Mouse (Mus musculus) thymus, postnatal 14 days (tissue): ENCODE measurements around the gene Pepd.

ENCODE experiments used
- DNase-seq: peaks from one replicate; pipeline ENCODE4 v3.0.0; 2021

The Pepd gene

DNA sequence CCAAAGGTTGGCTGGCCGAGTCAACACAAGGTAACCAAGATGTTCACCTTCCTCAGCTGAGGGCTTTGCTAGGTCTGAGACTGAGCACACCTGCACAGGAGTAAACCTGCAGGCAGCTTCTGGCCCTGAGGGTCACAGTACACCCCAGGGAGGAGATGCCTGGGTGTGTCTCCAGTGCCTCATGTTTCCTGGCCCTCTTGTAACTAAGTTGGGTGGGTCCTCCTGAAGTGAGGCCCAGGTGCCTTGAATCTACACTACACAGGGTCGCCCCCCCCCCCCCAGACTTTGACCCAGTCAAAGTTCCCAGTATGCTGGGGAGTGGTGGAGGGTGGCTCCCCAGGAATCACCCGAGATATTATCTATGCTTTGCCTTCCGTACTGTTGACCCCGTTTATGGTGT is 117.0 kb downstream of the Pepd start:
- no peak for DNase-seq

GRCm38 (mm10) chr7:35029648-35030047 is 117.5 kb downstream of the Pepd start:
- DNase-seq, result no peak

- no peak for DNase-seq
Measured at GRCm38 (mm10) chr7:35030567-35030966, 118.4 kb downstream of the Pepd start.

DNA sequence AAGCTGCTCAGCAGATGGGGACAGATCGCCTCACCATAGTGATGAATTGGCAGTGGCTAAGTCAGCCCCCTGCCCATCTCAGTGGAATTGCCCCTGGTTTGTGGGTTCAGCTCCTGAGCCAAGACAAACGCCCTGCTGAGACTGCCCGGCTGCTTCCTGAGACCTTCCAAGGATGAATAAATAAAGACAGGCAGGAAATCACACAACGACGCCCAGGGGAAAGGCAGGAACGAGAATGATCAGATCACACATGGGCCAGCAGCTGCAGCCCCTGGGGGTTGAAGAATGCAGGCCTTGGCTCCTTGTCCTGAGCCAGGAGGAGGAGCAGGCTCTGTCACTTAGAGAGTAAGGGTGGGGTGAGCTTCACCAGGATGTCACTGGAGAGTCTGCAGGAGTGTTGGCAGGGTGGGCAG is 123.0 kb downstream of the Pepd start:
- no peak for DNase-seq

DNA sequence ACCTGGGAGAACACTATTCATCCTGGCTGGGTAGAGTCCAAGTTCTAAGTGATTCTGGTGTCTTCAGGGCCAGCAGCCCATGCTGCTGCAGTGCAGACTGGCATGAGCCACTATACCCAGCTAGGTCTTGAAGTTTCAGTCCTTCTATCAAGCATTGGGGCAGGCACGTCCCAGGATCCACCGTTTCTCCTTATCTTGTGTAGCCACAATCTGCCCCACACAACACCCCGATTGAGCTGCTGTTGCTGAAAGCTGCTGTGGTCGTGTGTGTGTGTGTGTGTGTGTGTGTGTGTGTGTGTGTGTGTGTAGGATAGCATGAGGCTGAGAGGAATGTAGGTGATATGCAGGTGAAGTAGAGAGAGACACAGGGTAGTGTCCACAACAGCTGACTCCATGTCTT is 123.4 kb downstream of the Pepd start:
- no peak for DNase-seq

- no peak for DNase-seq
Measured at GRCm38 (mm10) chr7:35036266-35036731, 124.1 kb downstream of the Pepd start.

DNA sequence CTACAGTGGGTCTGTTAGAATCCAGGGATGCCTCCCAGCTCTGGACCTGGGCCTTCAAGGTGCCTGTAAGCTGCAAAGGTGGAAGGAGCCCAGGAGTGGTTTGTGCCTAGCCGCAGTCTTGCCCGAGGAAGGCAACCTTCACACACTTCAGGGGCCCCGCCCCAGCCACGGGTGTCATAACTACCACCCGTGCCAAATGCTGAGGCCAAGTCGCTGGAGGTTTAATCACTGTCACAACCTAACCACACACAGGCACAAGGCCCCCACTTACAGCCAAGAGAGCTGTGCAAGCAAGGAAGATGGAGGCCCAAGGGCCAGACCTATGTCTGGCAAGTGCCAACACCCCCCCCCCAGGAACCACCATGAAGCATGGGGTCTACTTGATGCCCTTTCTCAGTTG is 125.2 kb downstream of the Pepd start:
- DNase-seq, result no peak

DNA sequence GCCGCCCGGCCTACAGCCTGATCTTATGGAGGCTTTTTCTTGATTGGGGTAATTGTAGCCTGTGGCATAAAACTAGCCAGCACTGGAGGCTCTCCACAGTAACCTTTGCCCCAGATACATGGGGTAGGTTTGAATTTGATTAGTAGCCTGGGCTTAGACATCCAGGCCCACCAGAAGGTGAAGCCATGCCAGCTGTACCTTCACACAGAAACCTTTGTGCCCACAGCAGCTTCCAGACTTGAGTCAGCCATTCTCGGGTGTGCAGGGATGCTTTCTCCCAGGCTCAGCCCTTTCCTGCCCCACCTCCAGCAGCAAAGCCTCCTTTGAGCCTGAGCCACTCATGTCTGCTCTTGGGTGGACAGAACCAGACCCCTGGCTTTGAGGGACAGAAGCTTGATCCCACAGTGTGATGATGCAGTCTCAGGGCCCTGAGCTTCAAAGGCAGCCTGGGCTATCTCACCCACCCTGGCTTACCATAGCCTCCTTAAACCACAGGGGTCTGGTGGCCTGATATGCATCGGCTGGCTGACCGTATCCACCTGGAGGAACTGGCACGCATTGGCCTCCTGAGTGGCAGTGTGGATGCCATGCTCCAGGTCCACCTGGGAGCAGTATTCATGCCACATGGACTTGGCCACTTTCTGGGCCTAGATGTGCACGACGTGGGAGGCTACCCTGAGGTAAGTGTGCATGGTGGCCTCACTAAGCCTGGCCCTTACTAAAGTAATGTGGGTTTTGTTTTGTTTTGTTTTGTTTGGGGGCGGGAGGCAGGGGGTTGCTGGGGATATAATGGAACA is 128.2 kb downstream of the Pepd start:
- DNase-seq, result no peak

- DNase-seq, result no peak
Measured at GRCm38 (mm10) chr7:35041286-35042208, 129.4 kb downstream of the Pepd start.

DNA sequence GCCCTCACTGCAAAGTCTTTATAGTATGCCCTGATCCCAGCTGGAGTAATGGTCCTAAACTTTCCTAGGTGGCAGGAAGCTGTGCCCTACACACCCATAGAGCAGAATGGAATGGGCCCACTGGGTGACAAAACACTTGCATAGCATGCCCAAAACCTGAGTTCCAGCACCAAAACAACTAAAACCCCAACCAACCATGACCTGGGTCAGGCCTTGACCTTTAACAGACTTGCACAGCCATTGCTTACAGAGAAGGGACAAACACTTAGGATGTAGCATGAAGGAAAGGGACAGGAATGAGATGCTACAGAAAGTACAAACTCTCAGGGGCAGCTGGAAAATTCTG is 130.0 kb downstream of the Pepd start:
- DNase-seq, result no peak

DNA sequence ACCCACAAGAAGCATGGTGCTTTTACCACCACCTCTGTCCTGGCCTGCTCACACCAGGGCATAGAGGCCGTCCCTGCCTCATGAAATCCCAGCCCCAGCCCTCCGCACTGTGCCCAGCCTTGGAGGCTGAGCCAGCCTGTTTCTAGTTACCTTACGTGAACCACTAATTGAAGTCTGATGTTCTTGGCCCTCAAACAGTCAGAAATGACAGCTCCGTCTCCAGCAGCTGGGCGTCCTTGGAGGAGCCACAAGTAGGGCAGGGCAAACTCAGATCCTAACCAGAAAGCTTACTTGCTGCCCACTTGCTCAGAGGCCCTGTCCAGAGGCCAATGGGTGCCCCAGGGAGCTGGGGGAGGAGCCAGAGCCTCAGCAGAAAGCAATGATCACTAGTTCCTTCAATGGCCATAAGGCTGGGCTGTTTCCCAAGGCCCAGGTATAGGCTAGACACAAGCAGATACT is 130.6 kb downstream of the Pepd start:
- no peak for DNase-seq

GRCm38 (mm10) chr7:35043266-35043817 is 131.2 kb downstream of the Pepd start:
- DNase-seq, result no peak

DNA sequence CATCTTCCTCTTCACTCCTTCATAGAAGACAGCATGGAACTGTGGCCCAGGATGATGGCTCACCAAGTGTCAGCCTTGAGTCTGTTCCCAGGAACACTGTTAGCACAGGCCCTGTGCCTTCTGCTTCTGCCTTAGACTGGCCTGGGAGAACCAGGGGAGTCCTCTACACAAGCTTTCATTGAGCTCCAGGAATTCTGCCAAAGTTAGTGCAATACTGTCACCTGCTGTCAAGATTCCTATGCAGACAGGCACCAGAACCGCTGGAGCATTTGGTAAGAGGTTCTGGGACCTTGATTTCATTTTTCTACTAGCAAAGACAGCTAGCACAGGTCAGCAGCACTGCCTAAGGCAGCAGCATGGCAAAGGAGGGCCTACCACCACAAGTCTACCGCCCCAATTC is 132.5 kb downstream of the Pepd start:
- no peak for DNase-seq

- no peak for DNase-seq
Measured at GRCm38 (mm10) chr7:35046091-35046490, 133.9 kb downstream of the Pepd start.

DNA sequence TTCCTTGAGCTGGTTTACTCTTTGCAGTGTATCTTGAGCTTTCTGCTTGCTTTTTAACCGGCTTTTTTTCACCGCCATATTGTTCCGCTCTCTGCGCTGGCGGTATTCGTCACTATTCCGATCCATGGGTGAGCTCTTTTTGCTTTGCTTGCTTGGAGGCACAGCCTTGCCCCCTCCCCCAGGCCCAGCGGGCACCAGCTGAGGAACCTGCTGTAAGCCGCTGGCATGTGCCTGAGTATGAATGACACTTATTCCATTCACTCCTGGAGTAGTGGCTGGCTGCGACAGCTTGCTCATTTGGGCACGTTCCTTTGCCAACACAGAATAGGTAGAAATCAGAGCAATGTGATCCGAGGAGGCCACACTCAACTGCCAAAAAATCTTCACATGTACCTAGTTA is 138.4 kb downstream of the Pepd start:
- DNase-seq, result no peak

DNA sequence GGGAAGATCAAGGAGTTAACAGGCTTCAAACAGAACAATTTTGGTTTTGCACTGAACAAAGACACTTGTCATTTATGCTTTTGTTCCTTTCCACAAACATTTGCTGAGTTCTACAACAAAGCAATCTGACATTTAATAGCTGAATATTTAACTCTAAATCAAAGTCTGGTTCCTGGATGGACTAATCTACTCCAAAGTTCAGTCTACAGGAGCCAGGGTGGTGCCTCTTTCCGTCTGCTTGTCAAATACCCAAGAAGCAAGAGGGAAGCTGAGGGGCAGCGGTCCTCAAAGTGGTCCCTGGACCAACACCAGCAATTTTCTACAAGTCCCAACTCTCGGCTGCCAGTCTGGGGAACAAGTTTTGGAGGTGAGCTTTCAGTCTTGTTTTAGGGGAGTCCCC is 141.0 kb downstream of the Pepd start:
- DNase-seq, result no peak

DNA sequence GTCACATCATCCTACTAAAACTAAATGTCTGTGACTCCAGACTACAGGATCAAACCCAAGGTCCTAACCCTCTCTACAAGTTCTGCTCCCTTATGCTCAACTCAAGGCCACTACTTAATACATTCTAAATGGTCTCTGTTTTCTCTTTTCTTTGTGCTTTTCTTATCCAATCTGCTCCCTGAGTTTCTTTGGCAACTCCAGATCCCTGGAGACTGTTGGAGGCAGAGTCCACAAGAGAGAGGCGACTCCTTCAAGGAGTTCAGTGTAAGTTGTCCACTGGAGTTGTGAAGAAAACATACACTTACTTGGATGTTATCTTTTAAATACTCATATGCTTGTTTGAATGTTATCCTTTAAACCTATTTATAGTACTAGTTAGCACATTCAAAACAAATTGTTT is 142.1 kb downstream of the Pepd start:
- no peak for DNase-seq

- DNase-seq, result no peak
Measured at GRCm38 (mm10) chr7:35054977-35055618, 142.9 kb downstream of the Pepd start.

DNA sequence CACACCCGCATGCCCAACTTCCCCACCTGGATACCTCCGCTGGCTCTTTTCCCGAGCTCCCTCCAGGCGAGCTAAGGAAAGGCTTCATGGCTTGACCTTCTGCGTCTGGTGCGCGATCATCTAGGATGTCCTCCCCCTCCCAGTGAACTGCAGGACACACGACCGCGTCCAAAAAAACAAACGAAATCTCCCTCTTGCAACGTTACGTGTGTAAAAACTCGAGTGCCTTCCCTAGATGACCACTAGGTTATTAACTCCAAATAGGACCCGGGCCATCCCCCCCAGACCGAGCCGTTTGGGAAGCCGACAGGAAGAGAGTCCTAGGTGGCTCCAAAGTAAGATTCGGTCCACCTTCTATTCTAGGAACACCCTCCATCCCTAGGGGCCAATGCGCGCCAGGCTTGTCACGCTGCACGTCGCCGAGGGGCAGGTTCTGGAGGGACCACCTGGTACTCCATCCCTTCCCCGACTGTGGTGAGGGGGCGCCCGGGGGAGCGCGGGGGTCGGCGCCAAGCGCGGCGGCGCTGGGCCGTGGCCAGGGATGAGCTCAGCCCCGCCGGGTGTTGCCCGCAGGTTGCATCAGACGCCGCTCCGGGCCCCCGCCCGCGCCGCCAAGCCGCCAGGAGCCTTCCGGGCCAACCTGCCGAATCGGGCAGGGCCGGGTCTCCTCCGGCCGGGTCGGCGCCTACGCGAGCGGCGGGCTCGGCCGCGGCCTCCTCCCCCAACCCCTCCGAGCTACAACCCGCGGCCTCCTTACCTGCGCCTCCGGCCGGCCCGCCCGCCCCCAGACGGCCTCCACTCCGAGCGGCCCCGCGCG is 143.6 kb downstream of the Pepd start:
- DNase-seq, result no peak

DNA sequence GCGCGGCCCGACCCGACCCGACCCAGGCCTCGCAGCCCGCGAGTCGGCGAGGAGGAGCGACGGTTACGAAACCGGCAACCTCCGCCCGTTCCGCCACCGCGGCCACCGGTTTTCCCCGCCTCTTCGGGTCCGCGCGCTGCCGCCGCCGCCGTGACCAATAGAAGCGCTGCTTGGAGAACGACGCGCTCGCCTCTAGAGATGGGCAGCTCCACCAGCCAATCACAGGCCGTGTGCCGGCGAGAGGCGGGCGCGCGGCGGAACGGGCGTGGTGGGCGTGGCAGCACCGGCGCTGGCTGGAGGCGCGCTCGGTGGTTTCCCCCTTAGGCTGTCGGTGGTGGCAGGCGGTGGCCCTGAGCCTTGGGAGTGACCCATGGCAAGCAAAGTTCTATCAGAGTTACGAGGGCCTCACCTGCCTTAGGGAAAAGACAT is 144.3 kb downstream of the Pepd start, which contains the start of gene Cebpg:
Cebpg (minus strand) TSS at position 138 of the 429 bp plus-strand sequence.
- DNase-seq, result peak; percentile 97

DNA sequence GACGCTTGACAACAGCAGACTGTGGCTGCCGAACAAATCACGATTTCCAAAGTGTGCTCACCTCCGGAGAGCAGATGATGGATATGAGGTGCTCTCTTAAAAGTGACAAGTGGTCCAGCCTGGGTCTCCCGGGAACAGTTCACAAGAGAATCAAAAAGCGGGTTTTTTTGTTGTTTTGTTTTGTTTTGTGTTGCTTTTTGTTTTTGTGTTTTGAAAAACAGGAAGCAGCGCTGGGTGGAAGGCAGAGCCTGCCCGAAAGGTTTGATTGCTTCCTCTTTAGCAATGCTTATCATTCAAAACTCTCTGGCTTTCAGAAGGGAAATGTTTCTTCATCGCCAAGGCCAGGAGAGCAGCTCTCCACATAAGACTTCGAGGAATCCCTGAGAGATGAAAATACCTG is 144.8 kb downstream of the Pepd start:
- no peak for DNase-seq

DNA sequence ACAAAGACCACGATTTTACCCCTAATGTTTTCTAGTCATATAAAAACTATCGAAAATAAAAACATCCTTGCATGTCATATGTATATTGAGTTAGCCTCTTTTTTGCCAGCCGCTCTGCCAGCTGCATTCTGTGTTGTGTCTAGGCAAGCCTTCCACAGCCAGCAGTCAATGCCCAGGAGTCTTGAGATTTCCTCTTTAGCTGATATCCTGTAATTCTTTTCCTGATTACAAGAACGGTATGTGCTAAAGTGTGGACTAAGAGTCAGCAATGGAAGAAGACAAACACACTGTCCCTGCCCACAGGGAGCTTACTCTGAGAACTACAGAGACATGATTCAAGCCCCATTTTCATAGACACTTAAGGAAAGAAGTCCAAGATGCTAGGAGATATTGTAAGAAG is 145.4 kb downstream of the Pepd start:
- no peak for DNase-seq
